Mouse (Mus musculus) olfactory bulb, adult 2 months (tissue): ENCODE data around the gene Tgfb1. TPM values are rescaled to one million over a fixed set of nuclear protein-coding genes. Genes with fewer than 3 reads are reported as not detected.

Experiments used
- H3K27ac ChIP-seq: fragments of 200-500 bp; 2 replicates; pipeline ENCODE4 v1.5.1; 2012; ENCODE audit warnings: low read depth, low read length; ENCODE audit not compliant: insufficient read depth
- H3K4me1 ChIP-seq: fragments of 200-500 bp; 2 replicates; pipeline ENCODE4 v1.6.1; 2012; ENCODE audit warnings: low read length; ENCODE audit not compliant: control insufficient read depth, insufficient read depth
- H3K4me3 ChIP-seq: fragments of 200-500 bp; 2 replicates; pipeline ENCODE4 v1.5.1; 2012; ENCODE audit warnings: mild to moderate bottlenecking, low read depth, low read length, moderate library complexity; ENCODE audit not compliant: insufficient read depth
- CTCF ChIP-seq: fragments of 200-500 bp; IDR thresholded peaks from 2 replicates; pipeline ENCODE4 v1.5.1; 2012; ENCODE audit warnings: low read depth, mild to moderate bottlenecking, low read length, moderate library complexity; ENCODE audit not compliant: insufficient read depth
- POLR2A ChIP-seq: fragments of 200-500 bp; IDR thresholded peaks from 2 replicates; pipeline ENCODE4 v1.6.1; 2012; ENCODE audit warnings: mild to moderate bottlenecking, low read depth, low read length, moderate library complexity; ENCODE audit not compliant: insufficient read depth
- WGBS: fragments of 180-500 bp; shearing (Covaris S2); methylation state at CpG from one replicate; pipeline ENCODE4 v1.1.7; 2018; 5-methylcytosine and 5-hydroxymethylcytosine counted together
- polyA plus RNA-seq: library from polyadenylated mRNA; stranded (reverse); fragments of >200 nt; gene quantifications from 2 replicates; pipeline ENCODE4 v1.2.4, GENCODE M21; 2012; ENCODE audit warnings: low replicate concordance; ENCODE audit not compliant: missing spikeins, insufficient read depth, insufficient read length

Tgfb1 gene
- polyA plus RNA-seq, 1 experiment = not detected

GRCm38 (mm10) chr7:25707581-25708292 is 20.9 kb downstream of the Tgfb1 start:
- Histone ChIP-seq H3K4me1 (peaks cover 45% of the 10 kb centered on the region), H3K27ac (no peak overlapping the region)

GRCm38 (mm10) chr7:25709961-25710360 is 23.2 kb downstream of the Tgfb1 start:
- Histone ChIP-seq H3K27ac (no peak overlapping the region), H3K4me3 (no peak overlapping the region), H3K4me1 (peaks cover 49% of the 10 kb centered on the region)
- WGBS = 11% methylated on average over 12 of the region's 12 CpGs
- no peak for TF ChIP-seq CTCF
- no peak for TF ChIP-seq POLR2A

More at GRCm38 (mm10) chr7:25707581-25708292, 20.9 kb downstream of the Tgfb1 start:
- TF ChIP-seq CTCF = no peak
- no peak for TF ChIP-seq POLR2A
- WGBS = 65% methylated on average over 15 of the region's 15 CpGs
- no peak overlapping the region for H3K4me3 ChIP-seq

GRCm38 (mm10) chr7:25710519-25711130 is 23.8 kb downstream of the Tgfb1 start:
- Histone ChIP-seq H3K4me1 (peaks cover 47% of the 10 kb centered on the region), H3K4me3 (no peak overlapping the region), H3K27ac (no peak overlapping the region)
- TF ChIP-seq POLR2A (no peak), CTCF (no peak)
- WGBS = 11% methylated on average over 6 of the region's 7 CpGs

GRCm38 (mm10) chr7:25711165-25711564 is 24.4 kb downstream of the Tgfb1 start:
- Histone ChIP-seq H3K4me1 (peaks cover 45% of the 10 kb centered on the region), H3K4me3 (no peak overlapping the region), H3K27ac (no peak overlapping the region)
- TF ChIP-seq POLR2A (no peak), CTCF (no peak)
- 64% methylated on average over 5 of the region's 5 CpGs for WGBS

- no peak for TF ChIP-seq CTCF
- no peak for TF ChIP-seq POLR2A
- Histone ChIP-seq H3K4me1 (peaks cover 45% of the 10 kb centered on the region), H3K27ac (peak overlapping the region; percentile 71), H3K4me3 (no peak overlapping the region)
- 20% methylated on average over 7 of the region's 7 CpGs for WGBS
Measured at GRCm38 (mm10) chr7:25711731-25712197, 25.0 kb downstream of the Tgfb1 start.

GRCm38 (mm10) chr7:25712801-25713200 is 26.0 kb downstream of the Tgfb1 start:
- TF ChIP-seq CTCF (no peak), POLR2A (no peak)
- Histone ChIP-seq H3K27ac (no peak overlapping the region), H3K4me3 (no peak overlapping the region), H3K4me1 (peaks cover 41% of the 10 kb centered on the region)
- WGBS = 89% methylated on average over 9 of the region's 9 CpGs

GRCm38 (mm10) chr7:25714581-25714980 is 27.8 kb downstream of the Tgfb1 start:
- WGBS = 86% methylated on average over 8 of the region's 8 CpGs
- H3K4me1 ChIP-seq = peaks cover 41% of the 10 kb centered on the region
- no peak overlapping the region for H3K4me3 ChIP-seq
- H3K27ac ChIP-seq = no peak overlapping the region
- no peak for TF ChIP-seq CTCF
- TF ChIP-seq POLR2A = no peak

- H3K27ac ChIP-seq = no peak overlapping the region
- WGBS = 95% methylated on average over 22 of the region's 22 CpGs
- no peak overlapping the region for H3K4me3 ChIP-seq
- TF ChIP-seq CTCF (no peak), POLR2A (no peak)
- H3K4me1 ChIP-seq = peaks cover 31% of the 10 kb centered on the region
Measured at GRCm38 (mm10) chr7:25715731-25716271, 29.0 kb downstream of the Tgfb1 start.

GRCm38 (mm10) chr7:25717478-25717877 is 30.7 kb downstream of the Tgfb1 start:
- no peak overlapping the region for H3K4me3 ChIP-seq

More at GRCm38 (mm10) chr7:25717478-25717877, 30.7 kb downstream of the Tgfb1 start:
- TF ChIP-seq POLR2A (no peak), CTCF (no peak)
- no peak overlapping the region for H3K27ac ChIP-seq
- peaks cover 15% of the 10 kb centered on the region for H3K4me1 ChIP-seq
- 88% methylated on average over 3 of the region's 3 CpGs for WGBS
